Mouse (Mus musculus) stomach, embryonic 16.5 days (tissue): ENCODE results near the gene Pparg. TPM values are rescaled to one million over a fixed set of nuclear protein-coding genes. Genes with fewer than 3 reads are reported as not detected.

Experiments
- ATAC-seq: fragments of 200-750 bp; cut with Nextera tagmentation; 2 replicates; pipeline ENCODE4 v1.8.0; 2017; ENCODE audit warnings: moderate number of reproducible peaks, moderate TSS enrichment; ENCODE audit not compliant: insufficient read depth, low FRiP score
- H3K27ac ChIP-seq: fragments of 300-500 bp; sonication (generic); 2 replicates; pipeline ENCODE4 v1.5.1; 2014; ENCODE audit warnings: low read length
- H3K27me3 ChIP-seq: fragments of 300-500 bp; sonication (generic); 2 replicates; pipeline ENCODE4 v1.6.1; 2014; ENCODE audit warnings: low read length, control low read depth, mixed read lengths; ENCODE audit not compliant: control insufficient read depth, insufficient read depth
- H3K36me3 ChIP-seq: fragments of 300-500 bp; sonication (generic); 2 replicates; pipeline ENCODE4 v1.6.1; 2014; ENCODE audit warnings: low read length; ENCODE audit not compliant: control insufficient read depth, insufficient read depth
- H3K4me1 ChIP-seq: fragments of 300-500 bp; sonication (generic); 2 replicates; pipeline ENCODE4 v1.6.1; 2014; ENCODE audit warnings: low read length, control low read depth, mixed read lengths; ENCODE audit not compliant: control insufficient read depth, insufficient read depth
- H3K4me2 ChIP-seq: fragments of 300-500 bp; sonication (generic); 2 replicates; pipeline ENCODE4 v1.6.1; 2014; ENCODE audit warnings: low read depth, low read length, mixed read lengths
- H3K4me3 ChIP-seq: fragments of 300-500 bp; sonication (generic); replicated peaks from 2 replicates; pipeline ENCODE4 v1.5.1; 2014; ENCODE audit warnings: mild to moderate bottlenecking, low read length
- H3K9ac ChIP-seq: fragments of 300-500 bp; sonication (generic); 2 replicates; pipeline ENCODE4 v1.6.1; 2014; ENCODE audit warnings: low read length
- H3K9me3 ChIP-seq: fragments of 300-500 bp; sonication (generic); replicated peaks from 2 replicates; pipeline ENCODE4 v1.6.1; 2016; ENCODE audit warnings: low read length, control low read depth; ENCODE audit not compliant: control insufficient read depth
- WGBS: fragments of 180-500 bp; shearing (Covaris S2); extraction: QIAGEN DNeasy Blood & Tissue Kit; methylation state at CpG from one replicate; pipeline ENCODE4 v1.1.7; 2014; 5-methylcytosine and 5-hydroxymethylcytosine counted together
- polyA plus RNA-seq: library from polyadenylated mRNA; unstranded; fragments of >200 nt; fragmentation: Nextera tagmentation; extraction: Ambion mirVana; gene quantifications from 2 replicates; pipeline ENCODE4 v1.2.1, GENCODE M21; 2015

The Pparg gene
- polyA plus RNA-seq, 1 experiment from 2014 or later = 18.2 TPM

- no peak overlapping the region for H3K4me3 ChIP-seq
- peak overlapping the region; percentile 15; the same call in 1 of the 2 replicates for H3K27ac ChIP-seq
- ATAC-seq = no peak
- peaks cover 10% of the 10 kb centered on the region for H3K4me1 ChIP-seq
- WGBS = 35% methylated on average over 10 of the region's 10 CpGs
- peak overlapping the region; percentile 21; the same call in 1 of the 2 replicates for H3K4me2 ChIP-seq
- no peaks in the 10 kb centered on the region for H3K36me3 ChIP-seq
- no peaks in the 10 kb centered on the region for H3K27me3 ChIP-seq
- no peaks in the 10 kb centered on the region for H3K9me3 ChIP-seq
- no peak overlapping the region for H3K9ac ChIP-seq
Observed at GRCm38 (mm10) chr6:115344101-115344500, 16.6 kb upstream of the Pparg start.

DNA sequence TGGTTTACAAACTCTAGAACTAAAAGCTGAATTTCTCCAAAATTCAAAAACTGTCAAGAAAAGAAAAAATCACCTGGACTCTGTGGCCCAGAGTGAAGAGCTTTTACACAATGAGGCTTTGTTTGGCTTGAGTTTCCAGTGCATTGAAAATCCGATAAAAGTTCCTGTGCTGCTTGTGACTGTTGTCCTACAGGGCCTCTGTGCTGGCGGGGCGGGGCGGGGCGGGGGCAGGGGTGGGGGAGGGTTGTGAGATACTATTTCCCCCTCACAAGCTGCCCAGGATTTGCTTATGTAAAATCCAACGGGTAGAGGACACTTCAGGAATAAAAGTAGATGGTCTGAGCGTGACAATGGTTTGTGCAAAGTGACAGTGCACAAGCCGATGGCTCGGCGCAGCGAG, 16.2 kb upstream of the Pparg start:
- 0 out of 2 replicates have a peak, but pooled peaks have one; percentile 62 for ATAC-seq
- Histone ChIP-seq H3K27ac (peak overlapping the region; percentile 15; the same call in 1 of the 2 replicates), H3K27me3 (no peaks in the 10 kb centered on the region), H3K4me2 (peak overlapping the region; percentile 21; the same call in 1 of the 2 replicates), H3K9me3 (no peaks in the 10 kb centered on the region), H3K4me1 (peaks cover 10% of the 10 kb centered on the region), H3K9ac (no peak overlapping the region), H3K4me3 (no peak overlapping the region), H3K36me3 (no peaks in the 10 kb centered on the region)
- 38% methylated on average over 11 of the region's 11 CpGs for WGBS

DNA sequence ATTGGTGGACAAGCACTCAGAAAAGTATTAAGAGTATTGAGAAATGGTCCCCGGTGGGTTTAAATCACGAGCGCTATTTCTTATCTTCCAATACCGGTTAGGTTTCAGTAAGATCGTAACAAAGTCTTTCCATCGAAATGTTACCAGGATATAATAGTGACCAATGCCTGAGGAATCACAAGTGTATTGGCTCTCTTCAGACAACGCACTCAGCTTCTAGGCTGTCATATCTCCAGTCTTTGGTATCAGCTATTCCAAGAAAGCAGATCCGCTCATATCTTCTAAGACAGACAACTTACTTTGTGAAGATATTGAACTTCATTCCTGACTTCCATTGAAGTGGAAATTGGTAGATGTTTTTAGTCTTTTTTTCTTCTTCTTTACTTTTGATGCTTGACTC, 15.7 kb upstream of the Pparg start:
- H3K27me3 ChIP-seq = no peaks in the 10 kb centered on the region
- no peak for ATAC-seq
- H3K9me3 ChIP-seq = no peaks in the 10 kb centered on the region
- no peak overlapping the region for H3K4me2 ChIP-seq
- H3K9ac ChIP-seq = no peak overlapping the region
- WGBS = 82% methylated on average over 8 of the region's 8 CpGs
- no peak overlapping the region for H3K27ac ChIP-seq
- no peaks in the 10 kb centered on the region for H3K36me3 ChIP-seq
- peaks cover 10% of the 10 kb centered on the region for H3K4me1 ChIP-seq
- H3K4me3 ChIP-seq = no peak overlapping the region

GRCm38 (mm10) chr6:115349641-115350464, 10.9 kb upstream of the Pparg start:
- Histone ChIP-seq H3K36me3 (no peaks in the 10 kb centered on the region), H3K9me3 (no peaks in the 10 kb centered on the region), H3K27me3 (no peaks in the 10 kb centered on the region), H3K4me2 (no peak overlapping the region), H3K4me1 (peaks cover 1% of the 10 kb centered on the region; the same call in 1 of the 2 replicates), H3K4me3 (no peak overlapping the region), H3K9ac (no peak overlapping the region), H3K27ac (peak overlapping the region; percentile 53; the same call in 1 of the 2 replicates)
- 37% methylated on average over 5 of the region's 5 CpGs for whole genome bisulfite sequencing
- ATAC-seq = peak; percentile 71

DNA sequence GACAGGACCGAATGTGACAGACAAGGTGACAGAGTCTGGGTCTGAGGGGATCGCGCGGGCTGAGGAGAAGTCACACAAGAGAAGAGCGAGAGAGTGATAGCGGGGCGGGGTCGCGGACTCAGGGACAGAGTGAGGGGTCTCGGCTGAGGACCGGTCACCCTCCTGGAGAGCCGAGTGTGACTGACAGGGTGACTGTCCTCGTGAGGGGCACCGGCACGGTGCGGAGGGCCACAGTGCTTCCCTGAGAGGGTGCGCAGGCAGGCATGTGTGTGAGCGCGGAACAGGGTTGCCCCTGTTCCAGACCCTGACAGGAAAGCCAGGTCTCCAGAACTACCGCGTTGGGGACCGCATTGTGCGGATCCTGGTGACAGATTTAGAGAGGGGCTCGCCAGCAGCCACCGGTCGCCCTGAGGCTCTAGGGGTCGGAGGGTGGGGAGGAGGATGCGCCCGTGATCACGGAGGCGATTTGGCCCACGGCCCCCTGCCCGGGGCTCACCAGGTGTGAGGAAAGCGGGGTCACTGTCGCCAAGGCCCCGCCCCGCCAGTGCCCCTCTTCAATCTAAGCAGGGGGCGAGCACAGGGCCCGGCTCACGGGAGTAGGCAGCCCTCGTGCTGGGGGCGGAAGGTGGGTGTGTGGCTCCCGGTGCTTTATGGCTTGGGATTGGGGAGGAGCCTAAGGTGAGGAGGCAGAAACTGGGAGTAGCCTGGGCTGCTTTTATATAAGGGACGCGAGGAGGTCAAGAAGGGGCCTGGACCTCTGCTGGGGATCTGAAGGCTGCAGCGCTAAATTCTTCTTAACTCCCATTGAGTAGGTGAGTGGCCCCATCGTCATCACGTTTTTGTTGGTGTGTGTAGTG, 1.1 kb downstream of the Pparg start:
- H3K4me2 ChIP-seq = peak overlapping the region; percentile 95
- ATAC-seq = peak; percentile 75; the same call in 1 of the 2 replicates
- H3K27ac ChIP-seq = peak overlapping the region; percentile 60
- H3K9ac ChIP-seq = peak overlapping the region; percentile 86
- peaks cover 4% of the 10 kb centered on the region for H3K27me3 ChIP-seq
- H3K9me3 ChIP-seq = peaks cover 5% of the 10 kb centered on the region; the same call in 1 of the 2 replicates
- no peaks in the 10 kb centered on the region for H3K4me1 ChIP-seq
- H3K4me3 ChIP-seq = peak overlapping the region; percentile 69
- 3% methylated on average over 48 of the region's 48 CpGs for WGBS
- H3K36me3 ChIP-seq = no peaks in the 10 kb centered on the region

GRCm38 (mm10) chr6:115366869-115367610, 6.3 kb downstream of the Pparg start:
- Histone ChIP-seq H3K4me2 (no peak overlapping the region), H3K4me3 (no peak overlapping the region), H3K36me3 (no peaks in the 10 kb centered on the region), H3K4me1 (no peaks in the 10 kb centered on the region), H3K27me3 (no peaks in the 10 kb centered on the region), H3K9me3 (no peaks in the 10 kb centered on the region), H3K27ac (no peak overlapping the region), H3K9ac (no peak overlapping the region)
- WGBS = 76% methylated on average over 3 of the region's 3 CpGs
- ATAC-seq = no peak

DNA sequence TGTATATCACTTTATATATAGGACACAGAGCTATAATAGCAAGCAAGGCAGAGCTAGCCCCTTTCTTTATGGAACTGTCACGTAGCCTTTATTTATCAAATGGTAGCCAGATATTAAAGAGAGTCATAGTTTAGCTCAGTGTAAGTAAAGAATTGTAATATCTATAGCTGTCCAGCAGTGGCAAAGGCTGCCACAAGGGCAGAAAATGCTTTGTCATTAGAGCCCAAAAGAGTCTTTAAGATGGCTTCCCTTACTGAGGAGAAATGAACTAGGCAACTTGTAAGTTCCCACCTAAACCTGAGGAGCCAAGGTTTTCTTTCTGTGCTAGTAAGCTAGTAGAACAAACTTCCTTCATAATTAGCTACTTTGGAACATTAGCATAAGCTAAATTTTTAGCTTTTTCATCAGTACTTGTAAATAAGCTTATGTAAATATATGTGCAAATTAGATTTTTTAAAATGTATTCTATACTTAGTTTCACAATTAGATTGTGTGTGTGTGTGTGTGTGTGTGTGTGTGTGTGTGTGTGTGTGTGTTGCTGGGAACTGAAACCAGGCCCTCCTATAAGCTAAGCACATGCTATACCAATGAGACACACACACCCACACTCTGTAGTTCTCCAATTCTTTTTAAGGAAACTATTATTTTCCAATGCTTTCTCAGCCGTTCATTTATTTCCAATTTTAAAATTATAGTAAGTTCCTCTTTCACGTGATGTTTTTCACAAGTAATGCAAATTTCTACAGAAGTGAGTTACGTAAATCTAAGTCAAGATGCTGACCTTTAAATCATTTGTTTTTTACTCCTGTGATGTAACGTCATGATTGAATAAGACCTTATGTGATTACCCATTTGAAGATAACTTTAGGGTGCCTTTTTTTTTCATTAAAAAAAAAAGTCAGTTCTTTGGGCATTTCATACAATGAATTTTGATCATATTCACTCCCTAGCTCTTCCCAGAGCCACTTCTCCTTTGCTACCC, 14.4 kb downstream of the Pparg start:
- no peaks in the 10 kb centered on the region for H3K4me1 ChIP-seq
- no peaks in the 10 kb centered on the region for H3K36me3 ChIP-seq
- no peak for ATAC-seq
- H3K9ac ChIP-seq = no peak overlapping the region
- no peak overlapping the region for H3K27ac ChIP-seq
- no peaks in the 10 kb centered on the region for H3K9me3 ChIP-seq
- H3K4me3 ChIP-seq = no peak overlapping the region
- no peak overlapping the region for H3K4me2 ChIP-seq
- H3K27me3 ChIP-seq = no peaks in the 10 kb centered on the region
- WGBS = 82% methylated on average over 5 of the region's 5 CpGs

DNA sequence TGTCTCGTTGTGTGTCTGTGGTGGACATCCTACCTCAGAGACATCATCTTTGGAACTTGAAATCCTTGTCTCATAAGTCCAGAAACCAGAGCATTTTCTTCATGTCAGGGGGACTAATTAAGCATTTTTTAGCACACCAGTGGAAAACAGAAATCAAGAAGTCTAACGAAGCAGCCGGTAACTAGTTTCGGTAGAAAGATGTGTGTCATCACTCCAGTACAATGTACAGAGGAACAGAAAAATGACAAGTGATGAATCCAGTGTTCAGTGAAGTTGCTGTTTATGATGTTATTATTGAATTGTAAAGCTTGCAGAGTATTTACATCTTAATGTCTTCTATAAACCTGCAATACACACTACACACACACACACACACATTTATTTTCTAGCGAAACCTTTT, 19.8 kb downstream of the Pparg start:
- WGBS = 92% methylated on average over 5 of the region's 5 CpGs
- Histone ChIP-seq H3K27ac (no peak overlapping the region), H3K36me3 (no peaks in the 10 kb centered on the region), H3K9me3 (no peaks in the 10 kb centered on the region), H3K4me2 (no peak overlapping the region), H3K27me3 (no peaks in the 10 kb centered on the region), H3K9ac (no peak overlapping the region), H3K4me3 (no peak overlapping the region), H3K4me1 (no peaks in the 10 kb centered on the region)
- no peak for ATAC-seq
